Mouse (Mus musculus) C3H10T1/2 (cell line): Measurements from ENCODE around the gene Prl2c2. TPM values are rescaled to one million over a fixed set of nuclear protein-coding genes. Genes with fewer than 3 reads are reported as not detected.

Experiments
- polyA plus RNA-seq, 2 experiments: library from polyadenylated mRNA; unstranded; fragments of >200 nt; fragmentation: generic; extraction: Trizol; gene quantifications; one replicate each; pipeline ENCODE4 v1.2.1; 2012; ENCODE audit warnings: missing spikeins in 2 of 2

Gene Prl2c2
- polyA plus RNA-seq: 10 to 100 TPM in 1 of 2 experiments, under 1 TPM in 1; 0.54 to 32.8 TPM

DNA sequence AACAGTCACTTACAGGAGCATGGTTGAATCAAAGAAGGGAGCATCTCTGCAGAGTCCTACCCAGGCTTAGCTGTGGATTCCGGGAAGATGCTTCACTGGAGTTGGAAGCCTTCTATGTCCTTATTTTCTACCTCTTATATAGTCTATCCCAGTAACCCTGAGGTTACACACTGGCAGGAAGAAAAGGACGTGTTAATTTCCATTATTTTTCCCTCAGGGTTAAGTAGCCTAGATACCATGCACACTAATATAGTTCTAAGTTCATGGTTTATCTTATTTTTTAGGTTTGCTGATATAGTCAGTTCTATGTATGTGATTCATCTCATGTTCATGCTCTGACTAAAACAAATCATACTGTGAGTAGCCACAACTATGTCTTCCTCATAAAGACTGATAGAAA is at the start of gene Prl2c2:
Prl2c2 (minus strand) TSS at position 101 of the 400 bp plus-strand sequence.

Other genes with a start within 250 kb of the Prl2c2 start
- gene Prl2c3, start 205.3 kb downstream of the Prl2c2 start, polyA plus RNA-seq: under 1 TPM in 1 of 2 experiments, not detected in 1; 0.76 TPM
- under 1 TPM in 1 of 2 experiments, not detected in 1; 0.04 TPM for gene Prl2c5, start 177.3 kb upstream of the Prl2c2 start, polyA plus RNA-seq